Comparison of ENCODE assay signal across 9 mouse cellular contexts in genomic region chr15:7075185-7075584, GRCm38 (mm10). TPM values are rescaled to one million over a fixed set of nuclear protein-coding genes. Genes with fewer than 3 reads are reported as not detected.
A peak's percentile ranks its signal among the peaks of the same experiment; 100 is the strongest.
DNase-seq lines count a peak whose midpoint lies in the region; ATAC-seq lines count a peak whose summit lies in the region.
"Had no signal": no experiment of that assay in that cellular context is flagged by ENCODE, and none has a peak within 500 bp of the region (broad histone marks: within the 10 kb centered on the region; RNA-seq: fewer than 3 reads in every experiment).

No protein-coding gene starts in this region.

- H3K4me2 ChIP-seq in forebrain, embryonic 15.5 days (replicated peaks): no peak overlapping the region
- H3K4me2 ChIP-seq in forebrain, embryonic 12.5 days: no peak overlapping the region
- H3K4me2 ChIP-seq in lung, embryonic 16.5 days (ENCODE audit: low read depth, low read length): 0 out of 2 replicates have a peak overlapping the region, but pooled peaks have one; percentile 23
- H3K4me2 ChIP-seq: embryonic facial prominence, embryonic 15.5 days had no signal

- ATAC-seq in forebrain, embryonic 15.5 days (replicated peaks): peak; percentile 75
- ATAC-seq in forebrain, embryonic 12.5 days (ENCODE audit: low FRiP score): no peak
- peak; percentile 89 for ATAC-seq in lung, embryonic 16.5 days (ENCODE audit: low read depth)
- ATAC-seq in megakaryocyte progenitor cell, adult 5-6 weeks (replicated peaks; ENCODE audit: poor library complexity): no peak

- no peaks in the 10 kb centered on the region for H3K9me3 ChIP-seq in forebrain, embryonic 15.5 days
- no peaks in the 10 kb centered on the region for H3K9me3 ChIP-seq in forebrain, embryonic 12.5 days
- H3K9me3 ChIP-seq in lung, embryonic 16.5 days (ENCODE audit: control insufficient read depth, low read length): no peaks in the 10 kb centered on the region
- H3K9me3 ChIP-seq: embryonic facial prominence, embryonic 15.5 days had no signal

- H3K27me3 ChIP-seq in forebrain, embryonic 15.5 days: no peaks in the 10 kb centered on the region
- no peaks in the 10 kb centered on the region for H3K27me3 ChIP-seq in forebrain, embryonic 12.5 days
- no peaks in the 10 kb centered on the region; the same call in 1 of the 2 replicates for H3K27me3 ChIP-seq in lung, embryonic 16.5 days (ENCODE audit: control insufficient read depth, insufficient read depth, low read depth, low read length)
- H3K27me3 ChIP-seq: embryonic facial prominence, embryonic 15.5 days had no signal

- H3K27ac ChIP-seq in forebrain, embryonic 15.5 days (replicated peaks): no peak overlapping the region
- H3K27ac ChIP-seq in forebrain, embryonic 12.5 days: no peak overlapping the region
- H3K27ac ChIP-seq in lung, embryonic 16.5 days (ENCODE audit: low read length): peak overlapping the region; percentile 22; the same call in 1 of the 2 replicates
- H3K27ac ChIP-seq: embryonic facial prominence, embryonic 15.5 days had no signal

- H3K36me3 ChIP-seq in forebrain, embryonic 15.5 days: no peaks in the 10 kb centered on the region
- H3K36me3 ChIP-seq in forebrain, embryonic 12.5 days (replicated peaks): no peaks in the 10 kb centered on the region
- no peaks in the 10 kb centered on the region for H3K36me3 ChIP-seq in lung, embryonic 16.5 days (ENCODE audit: control insufficient read depth, insufficient read depth, low read length)
- H3K36me3 ChIP-seq: embryonic facial prominence, embryonic 15.5 days had no signal

- 66% methylated on average over 6 of the region's 6 CpGs for WGBS in forebrain, embryonic 15.5 days
- 85% methylated on average over 6 of the region's 6 CpGs for WGBS in forebrain, embryonic 12.5 days
- 49% methylated on average over 6 of the region's 6 CpGs for WGBS in lung, embryonic 16.5 days

- peaks cover 8% of the 10 kb centered on the region; the same call in 1 of the 2 replicates for H3K4me1 ChIP-seq in forebrain, embryonic 15.5 days
- H3K4me1 ChIP-seq in forebrain, embryonic 12.5 days: no peaks in the 10 kb centered on the region; the same call in 1 of the 2 replicates
- H3K4me1 ChIP-seq in lung, embryonic 16.5 days (replicated peaks; ENCODE audit: control insufficient read depth, insufficient read depth, low read length): peaks cover 11% of the 10 kb centered on the region

- no peak overlapping the region for H3K4me3 ChIP-seq in forebrain, embryonic 15.5 days
- H3K4me3 ChIP-seq in forebrain, embryonic 12.5 days (replicated peaks): no peak overlapping the region
- H3K4me3 ChIP-seq in lung, embryonic 16.5 days (ENCODE audit: low read length): no peak overlapping the region
- H3K4me3 ChIP-seq: embryonic facial prominence, embryonic 15.5 days had no signal

- no peak overlapping the region for H3K9ac ChIP-seq in forebrain, embryonic 15.5 days (replicated peaks)
- no peak overlapping the region for H3K9ac ChIP-seq in forebrain, embryonic 12.5 days
- H3K9ac ChIP-seq in lung, embryonic 16.5 days (ENCODE audit: low read length): no peak overlapping the region
- H3K9ac ChIP-seq: embryonic facial prominence, embryonic 15.5 days had no signal

- DNase-seq in right cerebral cortex, postnatal 10 days (ENCODE audit: low spot score in 2 of 2): peak; percentile 43 to 54
- DNase-seq in right cerebral cortex, adult 2 months (ENCODE audit: low spot score in 2 of 2): no peak
- DNase-seq in testis, postnatal 10 days (ENCODE audit: low spot score): no peak
- no peak for DNase-seq in testis, postnatal 14 days (ENCODE audit: low spot score)

RNA-seq across cellular contexts. Expression of gene Lifr, which starts 15.2 kb away (rescaled TPM):
- 7.6 and 8.1 TPM in 2 replicates for polyA plus RNA-seq in forebrain, embryonic 15.5 days (2015; fragmentation: Nextera tagmentation; extraction: Ambion mirVana)
- polyA plus RNA-seq in forebrain, embryonic 12.5 days (2016; fragmentation: Nextera tagmentation; extraction: Ambion mirVana): 5.9 and 8.0 TPM in 2 replicates
- polyA plus RNA-seq in lung, embryonic 16.5 days (2015; fragmentation: Nextera tagmentation; extraction: Ambion mirVana): 22.7 and 26.4 TPM in 2 replicates
- 0.22 and 0.57 TPM in 2 replicates for total RNA-seq in megakaryocyte progenitor cell, adult 5-6 weeks (2015)
- total RNA-seq in megakaryocyte progenitor cell, adult 5-6 weeks (2017): 0.25 and 0.27 TPM in 2 replicates

Comparison
In these comparisons a context has a peak if more than half of its experiments do, and no peak if none do; other contexts are left out.
1. ATAC-seq: peak in forebrain, embryonic 15.5 days (single experiment) and lung, embryonic 16.5 days (single experiment); none in forebrain, embryonic 12.5 days (single experiment) and megakaryocyte progenitor cell, adult 5-6 weeks (single experiment).
2. DNase-seq: peak in right cerebral cortex, postnatal 10 days (2 of 2); none in right cerebral cortex, adult 2 months (0 of 2), testis, postnatal 10 days (single experiment) and testis, postnatal 14 days (single experiment).